Mouse (Mus musculus): ENCODE data around the gene Olfr61. TPM values are rescaled to one million over a fixed set of nuclear protein-coding genes. Genes with fewer than 3 reads are reported as not detected.
"Not testable (repeated sequence)": the region's sequence is repeated elsewhere in the genome, so short reads cannot be mapped to it uniquely, and the experiment has no call there.

The Olfr61 gene
- not detected for total RNA-seq (2021)
- long read RNA-seq, experiment 1, result 0 reads
- long read RNA-seq, experiment 2, result 0 reads

- not testable (repeated sequence) for DNase-seq
Observed at GRCm38 (mm10) chr7:140628670-140629069, at the start of gene Olfr61. Olfr61 (plus strand) TSS chr7:140628970.

- DNase-seq, result not testable (repeated sequence)
Observed at GRCm38 (mm10) chr7:140600969-140601368, 27.8 kb upstream of the Olfr61 start, which contains the start of gene Olfr46. Olfr46 (plus strand) TSS chr7:140601269.

- no peak for DNase-seq
Observed at GRCm38 (mm10) chr7:140630559-140630958, 1.8 kb downstream of the Olfr61 start.

- DNase-seq, result no peak
Observed at GRCm38 (mm10) chr7:140646152-140646551, 17.4 kb downstream of the Olfr61 start, which contains the start of gene Olfr53. Olfr53 (plus strand) TSS chr7:140646452.

- DNase-seq, result no peak
Observed at GRCm38 (mm10) chr7:140659630-140660029, 30.9 kb downstream of the Olfr61 start, which contains the start of gene Olfr539. Olfr539 (plus strand) TSS chr7:140659930.

GRCm38 (mm10) chr7:140670693-140671092, 41.9 kb downstream of the Olfr61 start:
- not testable (repeated sequence) for DNase-seq

GRCm38 (mm10) chr7:140675863-140676262, 47.1 kb downstream of the Olfr61 start:
- no peak for DNase-seq

- not testable (repeated sequence) for DNase-seq
Observed at GRCm38 (mm10) chr7:140679591-140679990, 50.8 kb downstream of the Olfr61 start.

GRCm38 (mm10) chr7:140681651-140682050, 52.9 kb downstream of the Olfr61 start, which contains the start of gene Olfr45:
Olfr45 (plus strand) TSS chr7:140681951.
- DNase-seq, result no peak

Other genes starting within 250 kb of the Olfr61 start
- not detected for gene Olfr531, start 226.1 kb upstream of the Olfr61 start, total RNA-seq (2021)
- not detected for gene Olfr532, start 207.3 kb upstream of the Olfr61 start, total RNA-seq (2021)
- not detected for gene Olfr533, start 165.6 kb upstream of the Olfr61 start, total RNA-seq (2021)
- gene Olfr535, start 144.8 kb upstream of the Olfr61 start, total RNA-seq (2021), result not detected
- not detected for gene Olfr536, start 121.6 kb upstream of the Olfr61 start, total RNA-seq (2021)
- not detected for gene Olfr538, start 61.1 kb upstream of the Olfr61 start, total RNA-seq (2021)
- not detected for gene Olfr46, start 27.7 kb upstream of the Olfr61 start, total RNA-seq (2021)
- not detected for gene Olfr53, start 17.5 kb downstream of the Olfr61 start, total RNA-seq (2021)
- gene Olfr539, start 31.0 kb downstream of the Olfr61 start, total RNA-seq (2021), result not detected
- not detected for gene Olfr45, start 53.0 kb downstream of the Olfr61 start, total RNA-seq (2021)
- not detected for gene Olfr541, start 68.3 kb downstream of the Olfr61 start, total RNA-seq (2021)
- gene Cyp2e1, start 134.8 kb downstream of the Olfr61 start, total RNA-seq (2021), result 100 to 1,000 TPM; 231 to 556 TPM
- not detected for gene Syce1, start 158.9 kb downstream of the Olfr61 start, total RNA-seq (2021)
- 1 to 10 TPM; 2.3 to 2.6 TPM for gene Zfp941, start 193.2 kb downstream of the Olfr61 start, total RNA-seq (2021)
- 10 to 100 TPM; 14.7 to 35.6 TPM for gene Urah, start 206.0 kb downstream of the Olfr61 start, total RNA-seq (2021)
- gene Scgb1c1, start 216.6 kb downstream of the Olfr61 start, total RNA-seq (2021), result under 1 TPM; 0.76 to 0.90 TPM
- under 1 TPM in 1 of 2 experiments, not detected in 1; 0.24 TPM for gene Odf3, start 218.8 kb downstream of the Olfr61 start, total RNA-seq (2021)
- under 1 TPM in 1 of 2 experiments, not detected in 1; 0.39 TPM for gene Gm45785, start 227.4 kb downstream of the Olfr61 start, total RNA-seq (2021)
- gene Ric8a, start 228.0 kb downstream of the Olfr61 start, total RNA-seq (2021), result 10 to 100 TPM; 43.5 to 58.0 TPM
- 10 to 100 TPM; 29.1 to 33.5 TPM for gene Bet1l, start 228.6 kb downstream of the Olfr61 start, total RNA-seq (2021)

Measured in adrenal gland, postnatal 10 days (tissue).